Mouse (Mus musculus): Measurements from ENCODE around the gene Ifi206. TPM values are rescaled to one million over a fixed set of nuclear protein-coding genes. Genes with fewer than 3 reads are reported as not detected.

The Ifi206 gene
- 10 to 100 TPM; 61.4 to 87.1 TPM for total RNA-seq (2023)

DNA sequence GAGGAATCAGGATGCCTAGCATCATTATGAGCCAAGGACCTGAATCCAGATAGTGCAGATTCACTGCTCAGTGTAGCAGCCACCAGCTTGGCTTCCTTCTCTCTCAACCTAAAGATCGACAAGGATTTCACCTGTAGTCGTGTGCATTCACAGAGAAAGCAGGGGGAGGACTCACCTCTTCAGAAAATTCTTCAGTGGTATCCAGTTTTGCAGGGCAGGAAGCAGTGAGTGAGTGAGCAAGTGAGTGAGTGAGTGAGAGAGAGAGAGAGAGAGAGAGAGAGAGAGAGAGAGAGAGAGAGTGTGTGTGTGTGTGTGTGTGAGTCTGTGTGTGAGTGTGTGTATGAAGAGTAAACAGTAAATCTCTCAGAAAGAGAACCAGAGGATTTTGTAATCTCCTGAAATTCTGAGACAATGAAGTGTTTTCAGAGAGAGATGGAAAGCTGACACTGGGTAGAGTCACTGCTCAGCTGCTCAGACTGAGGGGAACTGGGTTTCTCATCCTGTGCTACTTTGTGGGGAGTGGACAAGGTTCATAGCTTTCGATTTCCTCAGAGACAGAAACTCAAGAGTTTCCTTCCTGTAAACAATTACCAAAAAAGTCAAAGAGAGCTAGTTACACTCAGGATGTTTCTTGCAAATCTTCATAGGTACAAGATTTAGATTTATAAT, at the start of gene Ifi206:
Ifi206 (minus strand) TSS at position 230 of the 669 bp plus-strand sequence.

DNA sequence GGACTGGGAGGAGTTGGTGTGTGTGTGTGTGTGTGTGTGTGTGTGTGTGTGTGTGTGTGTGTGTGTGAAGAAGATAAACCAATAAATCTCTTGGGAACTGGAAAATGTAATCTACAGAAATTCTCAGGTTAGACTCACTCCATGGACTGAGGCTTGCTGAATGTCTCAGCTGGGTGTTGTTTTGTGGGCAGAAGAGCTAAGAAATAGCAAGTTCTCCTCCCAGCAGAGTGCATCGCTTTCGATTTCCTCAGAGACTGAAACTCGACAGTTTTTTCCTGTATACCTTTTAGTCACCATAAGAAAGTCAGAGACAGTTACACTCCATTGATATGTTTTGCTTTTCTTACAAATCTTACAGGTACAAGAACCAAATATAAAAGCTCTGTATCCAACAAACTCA, 45.0 kb upstream of the Ifi206 start, which contains the start of gene Ifi214:
Ifi214 (minus strand) TSS at position 167 of the 400 bp plus-strand sequence.

Other genes with a start within 250 kb of the Ifi206 start
- gene Olfr418, start 225.0 kb downstream of the Ifi206 start, total RNA-seq (2023): not detected
- gene Mptx2, start 213.3 kb downstream of the Ifi206 start, total RNA-seq (2023): not detected
- not detected for gene Ackr1, start 157.3 kb downstream of the Ifi206 start, total RNA-seq (2023)
- 100 to 1,000 TPM; 118 to 130 TPM for gene Aim2, start 140.2 kb downstream of the Ifi206 start, total RNA-seq (2023)
- not detected for gene Cadm3, start 123.3 kb downstream of the Ifi206 start, total RNA-seq (2023)
- 10 to 100 TPM; 40.4 to 47.6 TPM for gene Ifi214, start 44.9 kb upstream of the Ifi206 start, total RNA-seq (2023)
- gene Ifi213, start 108.2 kb upstream of the Ifi206 start, total RNA-seq (2023): 100 to 1,000 TPM in 1 of 2 experiments, 10 to 100 TPM in 1; 79.5 to 136 TPM
- 100 to 1,000 TPM; 237 to 257 TPM for gene Ifi209, start 139.9 kb upstream of the Ifi206 start, total RNA-seq (2023)
- 10 to 100 TPM; 35.8 to 49.2 TPM for gene Ifi208, start 182.6 kb upstream of the Ifi206 start, total RNA-seq (2023)